Mouse (Mus musculus) lung, embryonic 16.5 days (tissue): ENCODE measurements around the gene Gm5294. TPM values are rescaled to one million over a fixed set of nuclear protein-coding genes. Genes with fewer than 3 reads are reported as not detected.
A peak's percentile ranks its signal among the peaks of the same experiment; 100 is the strongest.

Experiments
- ATAC-seq: fragments of 200-750 bp; cut with Nextera tagmentation; 2 replicates; pipeline ENCODE4 v1.8.0; 2017; ENCODE audit warnings: low read depth, mild to moderate bottlenecking, moderate library complexity
- H3K27ac ChIP-seq: fragments of 300-500 bp; sonication (generic); 2 replicates; pipeline ENCODE4 v1.5.1; 2014; ENCODE audit warnings: mild to moderate bottlenecking, control low read depth, low read length
- H3K27me3 ChIP-seq: fragments of 300-500 bp; sonication (generic); 2 replicates; pipeline ENCODE4 v1.6.1; 2014; ENCODE audit warnings: low read depth, low read length, mixed read lengths; ENCODE audit not compliant: control insufficient read depth, insufficient read depth
- H3K36me3 ChIP-seq: fragments of 300-500 bp; sonication (generic); 2 replicates; pipeline ENCODE4 v1.6.1; 2014; ENCODE audit warnings: low read length; ENCODE audit not compliant: control insufficient read depth, insufficient read depth
- H3K4me1 ChIP-seq: fragments of 300-500 bp; sonication (generic); replicated peaks from 2 replicates; pipeline ENCODE4 v1.6.1; 2014; ENCODE audit warnings: low read length, mixed read lengths; ENCODE audit not compliant: control insufficient read depth, insufficient read depth
- H3K4me2 ChIP-seq: fragments of 300-500 bp; sonication (generic); 2 replicates; pipeline ENCODE4 v1.6.1; 2014; ENCODE audit warnings: low read depth, low read length, control low read depth
- H3K4me3 ChIP-seq: fragments of 300-500 bp; sonication (generic); 2 replicates; pipeline ENCODE4 v1.5.1; 2014; ENCODE audit warnings: mild to moderate bottlenecking, low read length, control low read depth
- H3K9ac ChIP-seq: fragments of 300-500 bp; sonication (generic); 2 replicates; pipeline ENCODE4 v1.6.1; 2014; ENCODE audit warnings: low read length, control low read depth
- H3K9me3 ChIP-seq: fragments of 300-500 bp; sonication (generic); 2 replicates; pipeline ENCODE4 v1.6.1; 2016; ENCODE audit warnings: low read length; ENCODE audit not compliant: control insufficient read depth
- WGBS: fragments of 180-500 bp; shearing (Covaris S2); extraction: QIAGEN DNeasy Blood & Tissue Kit; methylation state at CpG from one replicate; pipeline ENCODE4 v1.1.7; 2014; 5-methylcytosine and 5-hydroxymethylcytosine counted together
- polyA plus RNA-seq: library from polyadenylated mRNA; unstranded; fragments of >200 nt; fragmentation: Nextera tagmentation; extraction: Ambion mirVana; gene quantifications from 2 replicates; pipeline ENCODE4 v1.2.1, GENCODE M21; 2015

The Gm5294 gene
- polyA plus RNA-seq, 1 experiment from 2014 or later: not detected

- ATAC-seq: peak; percentile 77
- 24% methylated on average over 9 of the region's 9 CpGs for WGBS
Measured at GRCm38 (mm10) chr5:138857010-138857617, 37.2 kb downstream of the Gm5294 start.

GRCm38 (mm10) chr5:138857811-138858251 is 38.0 kb downstream of the Gm5294 start:
- peak; percentile 18; the same call in 1 of the 2 replicates for ATAC-seq
- H3K27me3 ChIP-seq: no peaks in the 10 kb centered on the region
- H3K9ac ChIP-seq: no peak overlapping the region
- H3K36me3 ChIP-seq: no peaks in the 10 kb centered on the region
- no peaks in the 10 kb centered on the region for H3K9me3 ChIP-seq
- peaks cover 6% of the 10 kb centered on the region for H3K4me1 ChIP-seq
- H3K4me3 ChIP-seq: no peak overlapping the region
- H3K4me2 ChIP-seq: no peak overlapping the region
- WGBS: 15% methylated on average over 13 of the region's 13 CpGs
- no peak overlapping the region for H3K27ac ChIP-seq

More at GRCm38 (mm10) chr5:138857010-138857617, 37.2 kb downstream of the Gm5294 start:
- Histone ChIP-seq H3K4me3 (no peak overlapping the region), H3K4me1 (peaks cover 6% of the 10 kb centered on the region), H3K27ac (no peak overlapping the region), H3K36me3 (no peaks in the 10 kb centered on the region), H3K27me3 (no peaks in the 10 kb centered on the region), H3K9me3 (no peaks in the 10 kb centered on the region; the same call in 1 of the 2 replicates), H3K4me2 (no peak overlapping the region), H3K9ac (no peak overlapping the region)

- Histone ChIP-seq H3K4me1 (peaks cover 19% of the 10 kb centered on the region), H3K27ac (no peak overlapping the region), H3K4me3 (no peak overlapping the region), H3K9ac (no peak overlapping the region), H3K4me2 (no peak overlapping the region), H3K9me3 (no peaks in the 10 kb centered on the region), H3K36me3 (no peaks in the 10 kb centered on the region), H3K27me3 (no peaks in the 10 kb centered on the region)
- ATAC-seq: no peak
- 49% methylated on average over 7 of the region's 7 CpGs for WGBS
Measured at GRCm38 (mm10) chr5:138863681-138864146, 43.8 kb downstream of the Gm5294 start.

GRCm38 (mm10) chr5:138864166-138864565 is 44.3 kb downstream of the Gm5294 start:
- no peak overlapping the region for H3K9ac ChIP-seq
- no peak for ATAC-seq
- no peak overlapping the region; the same call in 1 of the 2 replicates for H3K27ac ChIP-seq

GRCm38 (mm10) chr5:138864880-138865279 is 45.0 kb downstream of the Gm5294 start:
- Histone ChIP-seq H3K36me3 (no peaks in the 10 kb centered on the region), H3K9ac (no peak overlapping the region), H3K9me3 (no peaks in the 10 kb centered on the region), H3K4me1 (peaks cover 28% of the 10 kb centered on the region), H3K27ac (peak overlapping the region; percentile 42), H3K4me2 (no peak overlapping the region), H3K27me3 (no peaks in the 10 kb centered on the region), H3K4me3 (no peak overlapping the region)
- peak; percentile 68 for ATAC-seq
- 43% methylated on average over 7 of the region's 7 CpGs for WGBS

More at GRCm38 (mm10) chr5:138864166-138864565, 44.3 kb downstream of the Gm5294 start:
- H3K4me1 ChIP-seq: peaks cover 23% of the 10 kb centered on the region
- H3K9me3 ChIP-seq: no peaks in the 10 kb centered on the region
- H3K27me3 ChIP-seq: no peaks in the 10 kb centered on the region
- no peak overlapping the region for H3K4me2 ChIP-seq
- H3K36me3 ChIP-seq: no peaks in the 10 kb centered on the region
- no peak overlapping the region for H3K4me3 ChIP-seq

- ATAC-seq: no peak
- Histone ChIP-seq H3K4me1 (peaks cover 29% of the 10 kb centered on the region), H3K9ac (no peak overlapping the region), H3K27me3 (no peaks in the 10 kb centered on the region), H3K9me3 (no peaks in the 10 kb centered on the region), H3K36me3 (no peaks in the 10 kb centered on the region), H3K27ac (no peak overlapping the region), H3K4me2 (no peak overlapping the region), H3K4me3 (no peak overlapping the region)
- WGBS: 36% methylated on average over 4 of the region's 4 CpGs
Measured at GRCm38 (mm10) chr5:138865637-138866036, 45.8 kb downstream of the Gm5294 start.

Other genes with a start within 250 kb of the Gm5294 start
- 76.6 and 81.8 TPM in 2 replicates for gene Zfp68, start 200.3 kb upstream of the Gm5294 start, polyA plus RNA-seq
- 14.5 and 14.7 TPM in 2 replicates for gene A430033K04Rik, start 197.2 kb upstream of the Gm5294 start, polyA plus RNA-seq
- gene Fam20c, start 65.6 kb upstream of the Gm5294 start, polyA plus RNA-seq: 4.0 and 5.6 TPM in 2 replicates
- gene Pdgfa, start 177.3 kb downstream of the Gm5294 start, polyA plus RNA-seq: 56.7 and 58.2 TPM in 2 replicates